Mouse (Mus musculus): ENCODE results near the gene Ephb2.

The Ephb2 gene

DNA sequence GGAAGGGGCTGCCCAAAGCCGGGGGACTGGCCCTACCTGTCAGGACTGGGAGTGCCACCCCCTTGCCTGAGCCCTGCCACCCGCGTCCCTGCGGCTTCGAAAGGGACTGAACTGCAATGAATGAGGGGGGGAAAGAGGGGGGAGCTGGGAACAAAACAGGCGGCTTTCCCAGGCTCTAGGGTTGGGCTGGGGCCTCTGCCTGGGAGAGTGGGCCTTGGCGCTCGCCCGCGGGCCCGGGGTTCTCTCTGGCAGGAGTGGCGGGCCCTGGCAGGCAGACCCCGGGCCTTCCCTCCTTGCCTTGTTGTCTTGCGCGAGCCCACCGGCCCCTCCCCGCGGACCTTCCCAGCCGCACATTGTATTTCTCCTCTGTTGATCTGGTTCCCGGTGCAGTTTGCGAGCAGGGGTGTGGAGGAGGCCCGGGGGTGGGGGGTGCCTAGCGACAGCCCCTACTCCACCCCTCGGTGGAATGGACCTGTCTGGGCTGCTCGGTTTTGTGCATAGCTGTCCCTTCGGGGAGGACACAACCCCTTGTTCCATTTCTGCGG lies 671 bp upstream of the Ephb2 start:
- no peak for DNase-seq (ENCODE audit: low spot score in 2 of 2)

DNA sequence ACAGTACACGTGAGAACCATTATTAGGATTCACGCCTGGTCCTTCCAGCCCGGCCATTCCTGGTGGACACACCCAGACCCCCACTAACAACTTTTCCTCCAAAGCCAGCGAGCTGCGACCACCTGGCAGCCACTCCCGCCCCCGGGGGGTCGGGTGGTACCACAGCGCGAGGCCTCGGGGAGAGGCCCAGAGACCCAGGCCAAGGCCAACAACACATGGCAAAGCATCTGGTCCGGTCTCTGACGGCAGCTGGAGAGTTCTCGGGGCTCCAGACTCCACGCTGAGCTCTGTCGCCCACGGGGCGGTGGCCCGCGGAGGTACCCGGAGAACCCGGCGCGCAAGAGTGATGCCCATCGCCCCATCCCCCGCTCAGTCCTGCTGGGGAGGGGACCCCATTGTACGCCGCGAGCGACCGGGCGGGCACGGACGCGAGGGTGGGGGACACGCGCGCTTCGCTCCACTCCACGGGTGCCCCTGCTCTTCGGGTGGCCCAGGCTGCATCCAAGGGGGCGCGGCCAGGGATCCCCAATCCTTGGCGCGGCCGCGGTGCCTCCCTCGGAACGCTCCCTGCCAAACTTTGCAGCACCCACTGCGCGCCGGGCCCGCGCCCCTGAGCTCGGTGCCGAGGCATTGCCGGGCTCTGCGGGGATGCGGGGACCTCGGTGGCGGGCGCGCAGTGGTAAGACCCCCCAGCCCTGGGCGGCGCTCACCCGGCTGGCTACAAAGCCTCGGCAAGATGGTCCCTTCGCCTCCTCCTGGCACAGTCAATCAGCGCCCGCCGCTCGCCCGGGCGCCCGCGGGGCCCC lies 770 bp downstream of the Ephb2 start:
- DNase-seq (ENCODE audit: low spot score in 2 of 2) = no peak

DNA sequence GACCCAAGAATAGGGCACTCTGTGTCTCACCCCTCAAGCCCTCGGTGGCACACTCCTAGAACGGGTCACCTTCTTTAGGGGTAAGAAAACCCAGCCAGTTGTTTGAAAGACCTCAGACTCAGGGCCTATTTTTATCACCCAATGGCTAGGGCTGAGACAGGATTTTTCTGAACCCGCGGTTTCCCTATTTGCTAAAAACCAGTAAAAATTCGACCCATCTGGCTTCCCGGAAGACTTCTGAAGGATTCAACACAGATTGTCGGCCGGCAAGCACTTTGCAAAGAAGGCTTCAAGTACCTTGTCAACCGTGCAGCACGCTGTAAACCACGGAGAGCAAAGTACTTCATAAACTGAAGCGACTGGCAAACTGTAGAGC lies 1.4 kb downstream of the Ephb2 start:
- no peak for DNase-seq (ENCODE audit: low spot score in 2 of 2)

DNA sequence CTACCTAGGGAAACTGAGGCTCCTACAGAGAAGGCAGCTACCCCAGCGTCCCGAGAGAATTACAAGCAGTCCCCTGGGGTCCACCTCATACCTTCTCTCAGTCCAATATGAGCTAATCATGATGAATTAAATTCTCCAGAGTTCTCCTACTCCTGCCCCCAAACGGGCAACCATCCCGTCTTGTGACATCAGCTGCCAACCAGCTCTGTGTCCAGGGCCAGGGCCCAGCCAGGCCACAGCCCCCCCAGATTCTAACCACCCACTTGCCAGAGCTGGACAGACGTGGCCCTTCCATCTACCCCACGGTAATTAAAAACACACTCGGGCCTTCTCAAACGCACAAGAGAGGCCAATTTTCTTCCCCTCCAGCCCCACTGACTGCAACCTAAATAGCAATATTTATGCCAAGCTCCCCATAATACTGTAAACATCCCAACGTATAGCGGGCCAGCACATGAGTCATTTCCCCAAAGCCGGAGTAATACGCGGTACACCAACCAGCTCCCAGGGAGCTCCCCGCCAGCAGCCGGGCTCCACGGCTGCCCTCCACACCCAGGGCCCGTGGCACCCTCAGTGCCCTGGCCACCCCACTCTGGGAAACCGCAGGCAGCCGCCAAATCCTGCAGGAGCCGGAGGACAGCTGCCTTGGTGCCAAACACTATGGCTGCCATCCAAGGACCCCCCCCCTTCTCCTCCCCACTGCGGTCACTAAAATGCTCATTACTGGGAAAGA lies 2.0 kb downstream of the Ephb2 start:
- DNase-seq (ENCODE audit: low spot score in 2 of 2) = no peak

DNA sequence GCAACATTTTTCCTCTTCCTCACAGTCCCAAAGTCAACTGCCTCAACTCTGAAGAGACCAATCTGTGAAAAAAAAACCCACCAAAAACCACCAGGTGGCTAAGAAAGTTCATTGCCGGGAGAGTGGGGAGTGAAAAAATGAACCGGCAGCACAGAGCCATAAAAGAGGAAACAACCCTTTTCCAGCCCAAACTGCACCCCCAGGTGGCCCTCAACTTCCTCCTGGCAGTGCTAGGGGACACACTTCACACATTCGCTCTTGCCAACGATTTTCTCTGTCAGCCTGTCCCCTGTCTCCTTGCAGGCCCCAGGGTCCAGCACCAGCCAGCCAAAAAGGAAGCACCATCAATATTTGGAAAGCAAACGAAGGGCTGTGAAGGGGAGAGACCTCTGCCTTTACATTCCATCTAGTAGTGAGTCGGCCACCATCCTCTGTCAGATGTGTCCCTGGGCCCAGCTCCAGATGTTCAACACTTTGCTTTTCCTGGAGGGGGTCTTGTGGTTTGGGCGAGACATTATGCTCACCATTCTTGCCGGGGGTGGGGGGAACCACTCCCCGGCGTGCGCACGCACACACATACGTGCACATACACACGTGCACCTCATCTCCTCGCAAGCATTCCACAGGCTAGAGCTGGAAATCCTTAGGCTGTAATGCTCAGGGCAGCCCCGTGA lies 3.1 kb downstream of the Ephb2 start:
- DNase-seq (ENCODE audit: low spot score in 2 of 2) = no peak

DNA sequence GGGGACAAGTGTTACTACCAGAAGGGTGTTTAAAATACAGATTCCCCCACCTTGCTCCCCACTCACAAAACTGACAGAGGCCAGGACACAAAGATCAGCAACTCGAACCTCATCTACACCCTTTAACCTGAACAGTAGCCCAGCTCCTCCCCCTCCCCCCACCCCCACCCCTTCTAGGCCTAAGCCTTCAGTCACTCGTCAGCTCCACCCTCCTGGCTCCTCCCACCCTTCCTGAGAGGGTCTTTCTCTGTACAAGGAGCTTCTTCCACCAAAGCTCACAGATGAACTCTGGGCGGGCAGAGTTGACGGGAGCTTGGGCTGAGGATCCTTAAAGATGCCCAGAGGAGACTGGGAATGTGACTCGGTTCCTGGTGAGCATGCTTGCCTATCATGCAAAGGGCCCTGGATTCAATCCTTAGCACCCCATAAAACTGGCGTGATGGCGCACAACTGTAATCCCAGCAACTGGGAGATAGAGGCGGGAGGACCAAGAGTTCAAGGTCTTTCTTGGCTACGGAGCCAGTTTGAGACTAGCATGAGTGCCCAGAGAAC lies 5.4 kb downstream of the Ephb2 start:
- DNase-seq (ENCODE audit: low spot score in 2 of 2) = no peak

DNA sequence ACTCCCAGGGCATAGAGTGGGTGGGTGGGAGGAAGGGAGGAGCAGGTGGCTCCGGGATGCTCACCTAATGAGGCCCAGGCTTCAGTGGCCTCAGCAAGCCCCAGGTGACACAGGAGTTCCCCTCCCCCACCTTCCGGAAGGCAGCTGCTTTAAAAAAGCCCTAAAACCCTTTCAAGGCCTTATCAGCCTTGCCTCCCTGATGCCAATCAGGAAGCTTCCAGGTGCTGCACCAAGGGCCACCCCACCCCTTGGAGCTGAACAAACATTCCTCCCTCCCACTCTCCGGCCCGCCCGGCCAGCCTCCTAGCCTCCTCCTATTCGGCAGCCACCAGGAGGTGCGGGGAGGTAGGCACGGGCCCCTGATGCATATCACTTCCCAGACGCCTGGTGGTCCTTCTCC lies 6.0 kb downstream of the Ephb2 start:
- no peak for DNase-seq (ENCODE audit: low spot score in 2 of 2)

DNA sequence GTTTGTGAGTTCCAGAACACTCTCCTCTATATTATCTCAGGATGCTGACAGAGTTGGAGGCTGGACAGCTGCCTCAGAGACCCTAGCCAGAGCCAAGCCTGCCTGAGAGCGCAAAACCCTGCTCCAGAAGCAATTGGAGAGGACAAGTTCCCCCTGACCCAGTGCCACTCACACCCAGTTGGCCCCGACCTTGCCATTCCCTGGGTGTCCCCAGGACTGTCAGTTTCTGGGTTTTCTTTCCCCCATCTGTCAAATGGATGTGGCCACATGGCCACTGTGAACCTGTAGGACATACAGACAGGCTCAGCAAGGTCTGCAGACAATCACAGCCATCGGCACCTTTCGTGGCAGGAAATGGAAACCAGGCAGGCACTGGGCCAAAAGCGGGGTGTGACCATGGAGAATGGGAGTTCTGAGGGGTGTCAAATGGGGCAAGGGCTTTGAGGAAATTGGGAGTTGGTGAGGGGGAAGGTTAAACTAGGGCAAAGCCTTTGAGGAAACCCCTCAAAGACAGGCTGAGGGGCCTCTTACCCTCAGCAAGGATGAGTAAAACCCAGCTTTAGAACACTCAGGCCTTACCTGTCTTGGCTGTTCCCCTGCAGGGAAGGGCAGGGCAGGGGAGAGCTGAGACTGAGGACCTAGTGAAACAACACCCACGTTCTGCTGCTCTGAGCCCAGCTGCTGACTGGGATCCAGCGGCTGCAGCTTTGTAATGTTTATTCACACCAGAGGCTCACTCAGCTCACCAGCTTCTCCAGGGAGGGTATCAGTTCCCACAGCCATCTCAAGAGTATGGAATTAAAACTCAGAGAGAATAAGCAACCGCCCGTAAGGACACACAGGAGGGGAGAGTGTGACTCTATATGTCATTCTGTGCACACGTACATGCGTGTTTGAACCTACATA lies 6.9 kb downstream of the Ephb2 start:
- no peak for DNase-seq (ENCODE audit: low spot score in 2 of 2)

DNA sequence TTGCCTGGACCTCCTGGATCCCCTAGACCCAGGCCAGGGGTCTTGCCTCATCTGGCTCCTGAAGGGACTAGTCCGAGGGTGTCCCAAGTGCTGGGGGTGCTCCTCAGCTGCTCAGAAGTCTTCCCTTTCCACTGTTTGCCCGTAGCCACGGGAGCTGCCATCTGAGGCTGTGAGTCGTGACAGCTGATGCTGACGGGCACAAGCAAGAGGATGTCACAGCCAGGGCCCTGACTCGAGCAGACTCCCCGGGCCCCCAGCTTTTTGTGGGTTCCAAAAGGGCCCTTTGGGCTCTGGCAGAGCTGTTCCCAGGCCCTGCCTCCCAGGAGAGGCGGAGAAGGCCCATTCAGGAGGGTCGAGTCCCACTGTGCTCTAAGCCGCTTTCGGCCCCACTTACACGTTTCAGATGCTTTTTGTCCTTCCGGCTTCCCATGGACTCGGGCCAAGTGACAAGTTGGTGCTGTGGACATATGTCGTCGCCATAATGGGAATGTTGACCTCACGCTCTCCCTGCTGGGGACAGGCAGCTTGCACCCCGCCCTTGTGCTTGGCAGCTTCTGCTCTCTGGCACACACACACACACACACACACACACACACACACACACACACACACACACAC lies 10.7 kb downstream of the Ephb2 start:
- no peak for DNase-seq (ENCODE audit: low spot score in 2 of 2)

DNA sequence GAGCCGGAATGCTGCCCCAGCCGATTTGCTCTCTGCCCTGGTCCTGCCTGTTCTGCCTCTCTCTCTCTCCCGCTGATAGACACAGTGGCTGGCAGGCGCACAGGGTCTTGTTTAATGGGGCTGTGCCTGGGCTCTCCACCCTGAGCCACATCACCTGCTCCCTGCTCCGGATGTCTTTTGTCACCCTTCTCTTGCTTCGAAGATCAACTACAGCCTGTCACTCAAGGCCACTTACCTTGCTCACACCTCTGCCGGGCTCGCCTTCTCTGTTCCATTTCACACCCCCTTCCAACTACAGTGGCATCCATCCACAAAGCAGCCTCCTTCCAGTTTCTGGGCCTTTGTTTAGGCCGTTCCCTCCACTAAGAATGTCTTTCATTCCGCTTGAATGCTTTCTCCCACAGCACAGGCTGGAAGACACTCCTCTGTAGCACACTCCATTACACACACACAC lies 15.7 kb downstream of the Ephb2 start:
- no peak for DNase-seq (ENCODE audit: low spot score in 2 of 2)

DNA sequence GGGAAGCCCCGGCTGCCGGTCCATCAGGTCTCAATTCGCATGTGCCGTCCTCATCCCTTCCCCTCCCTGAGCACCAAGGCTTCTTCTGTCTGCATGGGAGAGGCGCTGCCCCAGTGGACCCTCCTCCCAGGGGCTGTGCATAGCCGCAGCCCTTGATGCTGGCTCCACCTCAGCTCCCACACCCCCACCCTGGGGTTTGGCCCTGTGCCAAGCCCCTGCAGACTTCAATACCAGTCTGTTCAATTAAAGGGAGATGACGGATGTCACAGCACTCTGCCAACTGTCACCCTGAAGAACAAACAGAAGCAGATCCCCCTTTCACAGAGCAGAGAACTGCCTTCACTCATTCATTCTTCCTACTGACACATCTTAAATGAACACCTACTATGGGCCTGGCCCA lies 19.1 kb downstream of the Ephb2 start:
- DNase-seq (ENCODE audit: low spot score in 2 of 2) = no peak

DNA sequence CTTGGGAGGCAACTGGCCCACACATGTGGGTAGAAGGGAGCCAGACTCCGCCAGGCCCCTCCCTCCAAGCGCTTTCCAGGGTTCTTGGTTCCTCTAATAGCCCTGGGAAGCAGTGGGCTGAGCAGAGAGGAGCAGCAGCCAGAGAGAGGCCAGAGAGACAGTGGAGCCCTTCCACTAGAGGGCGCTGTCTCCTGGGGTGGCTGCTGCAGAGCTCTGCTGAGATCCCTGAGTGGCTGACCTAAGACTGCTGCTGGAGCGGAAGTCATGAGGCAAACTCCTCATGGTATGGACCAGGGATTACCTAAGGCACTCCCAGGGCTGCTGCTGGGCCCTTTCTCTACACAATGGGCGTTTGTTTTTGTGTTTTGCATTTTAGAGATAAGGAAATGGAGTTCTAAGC lies 20.4 kb downstream of the Ephb2 start:
- no peak for DNase-seq (ENCODE audit: low spot score in 2 of 2)

DNA sequence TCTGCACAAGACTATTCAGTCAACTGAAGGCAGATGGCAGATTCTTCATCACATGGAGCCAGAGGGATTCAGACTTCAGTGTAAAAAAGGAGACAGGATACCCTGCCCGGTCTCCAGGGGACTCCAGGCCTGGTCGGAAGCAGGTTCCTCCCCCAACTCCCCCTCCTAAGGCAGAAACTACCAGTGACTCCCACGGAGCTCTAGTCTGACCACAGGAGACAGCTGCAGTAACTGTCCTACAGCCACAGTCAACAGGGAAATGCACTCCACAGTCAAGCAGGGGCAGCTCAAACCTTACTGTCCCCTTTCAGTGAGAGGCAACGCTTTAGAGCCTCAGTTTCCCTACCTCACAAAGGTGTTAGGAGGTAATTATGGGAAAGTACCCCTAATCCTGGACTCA lies 23.2 kb downstream of the Ephb2 start:
- no peak for DNase-seq (ENCODE audit: low spot score in 2 of 2)

DNA sequence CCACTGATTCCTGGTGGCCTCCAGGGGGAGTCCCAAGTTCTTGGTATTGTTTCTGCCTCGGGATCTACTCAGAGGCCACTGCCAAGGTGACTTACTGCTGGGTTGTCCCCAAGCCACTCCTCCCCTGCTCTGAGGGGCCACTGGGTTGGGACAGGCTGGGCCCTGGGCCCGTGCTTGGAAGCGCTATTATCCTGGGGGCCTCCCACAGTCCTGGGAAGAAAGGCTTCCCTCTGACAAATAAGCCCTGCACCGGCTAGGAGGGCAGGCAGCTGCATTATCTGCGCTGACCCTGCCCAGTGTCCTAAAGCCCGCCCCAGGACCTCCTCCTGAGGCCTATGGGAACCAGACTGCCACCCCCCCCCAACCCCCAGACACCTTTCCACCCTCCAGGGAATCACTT lies 24.2 kb downstream of the Ephb2 start:
- no peak for DNase-seq (ENCODE audit: low spot score in 2 of 2)

DNA sequence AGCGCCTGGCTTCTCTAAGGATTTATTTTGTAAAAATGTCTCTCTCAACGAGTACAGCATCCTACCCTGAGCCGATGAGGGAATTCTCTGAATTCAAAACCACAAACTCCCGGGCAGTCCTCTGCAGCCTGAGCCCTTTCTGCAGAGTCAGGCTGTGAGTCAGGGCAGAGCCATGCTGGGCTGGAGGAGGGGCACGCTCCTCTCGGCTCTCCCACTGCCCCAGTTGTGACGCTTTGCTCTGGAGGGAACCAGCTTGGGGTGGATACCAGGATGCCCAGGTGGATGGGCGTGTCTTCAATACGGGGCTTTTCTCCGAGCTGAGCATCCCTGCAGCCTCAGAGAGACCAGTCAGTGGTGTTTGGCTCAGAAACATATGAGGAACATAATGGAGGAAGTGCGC lies 27.3 kb downstream of the Ephb2 start:
- no peak for DNase-seq (ENCODE audit: low spot score in 2 of 2)

DNA sequence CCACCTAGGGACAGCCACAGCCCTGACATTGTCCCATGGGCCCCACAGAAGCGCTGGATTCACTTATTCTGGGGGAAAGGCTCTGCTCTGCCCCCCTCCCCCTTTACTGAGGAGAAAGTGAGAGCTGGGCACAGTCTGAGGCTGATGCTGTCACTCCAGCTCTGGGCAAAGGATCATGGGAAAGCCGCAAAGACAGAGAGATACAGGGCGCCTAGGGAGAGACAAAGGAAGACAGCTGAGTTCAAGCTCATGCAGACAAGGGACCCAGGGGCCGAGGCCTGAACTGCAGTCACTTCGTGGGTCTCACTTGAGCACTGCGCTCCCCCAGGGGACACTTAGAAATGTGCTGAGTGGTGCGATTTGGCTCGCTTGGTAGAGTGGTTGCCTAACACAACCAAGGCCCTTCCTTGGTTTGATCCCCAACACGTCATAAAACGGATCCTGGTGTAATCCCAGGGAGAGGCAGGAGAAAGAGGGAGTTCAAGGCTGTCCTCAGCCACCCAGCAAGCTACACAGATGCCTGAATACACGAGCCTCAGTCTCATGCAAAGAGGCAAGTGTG lies 28.3 kb downstream of the Ephb2 start:
- DNase-seq (ENCODE audit: low spot score in 2 of 2) = no peak

DNA sequence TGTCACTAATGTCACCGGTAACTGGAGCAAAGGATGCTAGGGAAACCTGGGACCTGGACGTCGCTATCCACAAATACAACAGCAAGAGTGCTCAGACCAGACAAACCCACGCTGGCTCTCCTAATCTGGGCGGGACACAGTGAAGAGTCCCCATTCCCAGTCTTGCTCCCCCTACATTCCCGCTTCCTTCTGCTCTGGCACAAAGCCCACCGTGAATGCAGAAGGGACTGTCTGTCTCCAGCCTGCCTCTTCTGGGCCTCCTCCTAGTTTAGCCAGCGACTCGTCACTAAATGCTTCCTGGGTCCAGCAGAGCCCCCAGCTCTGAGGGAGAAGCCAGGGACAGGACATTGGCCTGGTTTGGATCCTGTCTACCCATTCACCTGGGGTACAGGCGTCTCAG lies 29.5 kb downstream of the Ephb2 start:
- no peak for DNase-seq (ENCODE audit: low spot score in 2 of 2)

DNA sequence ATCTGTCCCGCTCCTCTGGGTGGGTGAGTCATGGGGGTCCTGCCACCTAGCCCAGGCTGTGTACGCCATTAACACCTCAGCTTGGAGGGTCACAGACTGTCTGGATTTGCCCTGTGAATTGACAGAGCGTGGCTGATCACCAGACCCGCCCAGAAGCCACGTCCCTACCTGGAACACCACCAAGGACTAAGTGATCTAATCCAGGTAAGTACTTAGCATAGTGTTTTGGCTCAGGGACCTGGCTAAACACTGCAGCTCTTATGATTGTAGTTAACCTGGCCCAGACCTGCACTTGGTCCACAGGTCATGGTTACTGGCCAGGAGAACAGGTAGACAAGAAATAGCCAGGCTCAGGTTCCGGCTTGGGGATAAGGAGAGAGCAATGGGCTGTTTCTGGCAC lies 31.4 kb downstream of the Ephb2 start:
- DNase-seq (ENCODE audit: low spot score in 2 of 2) = no peak

DNA sequence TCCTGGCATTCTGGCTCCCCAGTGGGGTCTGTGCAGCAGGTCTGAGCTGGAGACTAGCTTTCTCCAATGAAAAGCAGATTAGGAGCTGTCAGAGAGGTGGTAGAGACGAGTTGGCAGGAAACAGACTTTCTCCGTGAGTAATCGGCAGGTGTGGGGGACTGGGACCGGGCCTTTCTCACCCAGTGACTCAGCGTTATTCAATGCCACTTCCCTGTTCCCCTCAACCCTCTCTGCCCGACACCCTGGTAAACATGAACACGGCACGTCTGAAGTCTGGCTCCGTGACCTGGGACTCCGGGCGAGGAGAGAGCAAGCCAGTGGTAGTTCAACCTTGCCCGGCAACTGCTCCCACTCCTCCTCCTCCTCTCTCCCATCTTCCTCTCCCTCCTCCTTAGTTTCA lies 33.3 kb downstream of the Ephb2 start:
- DNase-seq (ENCODE audit: low spot score in 2 of 2) = no peak

DNA sequence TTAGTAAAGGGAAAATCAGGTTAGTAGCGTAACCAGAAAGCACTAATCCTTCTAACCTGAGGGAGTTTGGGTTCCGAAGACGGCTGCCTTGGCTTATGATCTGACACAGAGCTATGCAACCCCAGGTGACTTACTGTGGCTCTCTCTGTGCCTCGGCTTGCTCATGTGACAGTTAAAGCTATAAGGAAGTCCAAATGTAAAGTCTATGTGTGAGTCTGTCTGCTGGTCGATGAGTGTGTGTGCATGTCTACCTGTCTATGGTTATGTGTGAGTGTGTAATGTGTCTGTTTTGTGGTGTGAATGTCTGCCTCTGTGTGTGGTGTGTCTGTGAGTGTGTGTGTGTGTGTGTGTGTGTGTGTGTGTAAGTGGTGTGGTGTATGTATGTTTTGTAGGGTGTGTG lies 33.8 kb downstream of the Ephb2 start:
- no peak for DNase-seq (ENCODE audit: low spot score in 2 of 2)

Data from frontal cortex, postnatal 25 days (tissue).